Mouse (Mus musculus) liver, adult 2 months (tissue): ENCODE results near the gene Prnd.

Experiments
- CTCF ChIP-seq: fragments of 200-500 bp; IDR thresholded peaks from 2 replicates; pipeline ENCODE4 v1.5.1; 2011; ENCODE audit warnings: low read depth, low read length, control low read depth
- POLR2A ChIP-seq: fragments of 200-500 bp; IDR thresholded peaks from 2 replicates; pipeline ENCODE4 v1.6.1; 2011; ENCODE audit warnings: low read length, control low read depth; ENCODE audit not compliant: insufficient read depth; ENCODE audit errors: extremely low read depth

GRCm38 (mm10) chr2:131936410-131936809 lies 14.3 kb upstream of the Prnd start:
- no peak for TF ChIP-seq POLR2A
- TF ChIP-seq CTCF = no peak
